Mouse (Mus musculus): ENCODE measurements around the gene Lgals3bp.

Gene Lgals3bp

GRCm38 (mm10) chr11:118401760-118402280, at the start of gene Lgals3bp:
TSS of gene Lgals3bp (minus strand) at chr11:118402092.
- peak; percentile 82 for DNase-seq

DNA sequence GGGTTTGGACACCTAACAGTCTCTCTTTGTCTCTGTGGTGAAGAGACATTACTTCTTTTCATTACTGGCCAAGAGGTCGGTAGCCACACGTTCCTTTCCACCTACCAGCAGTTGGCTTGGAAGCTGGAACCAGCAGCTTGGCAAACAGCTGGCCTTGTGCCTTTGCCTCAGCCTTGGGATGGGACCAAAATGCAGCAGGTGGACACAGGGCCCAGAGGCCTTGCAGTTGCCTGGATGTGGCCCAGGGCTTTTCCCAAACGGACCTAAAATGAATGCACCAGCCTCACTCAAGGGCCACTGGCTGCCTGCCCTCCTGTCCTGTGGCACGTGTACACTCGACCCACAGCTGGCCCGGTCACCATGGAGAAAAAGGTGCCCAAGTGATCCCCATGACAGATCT, 49.3 kb upstream of the Lgals3bp start:
- DNase-seq, result no peak

GRCm38 (mm10) chr11:118448385-118448784, 46.5 kb upstream of the Lgals3bp start:
- DNase-seq, result no peak

GRCm38 (mm10) chr11:118447346-118447745, 45.5 kb upstream of the Lgals3bp start:
- DNase-seq, result no peak

DNA sequence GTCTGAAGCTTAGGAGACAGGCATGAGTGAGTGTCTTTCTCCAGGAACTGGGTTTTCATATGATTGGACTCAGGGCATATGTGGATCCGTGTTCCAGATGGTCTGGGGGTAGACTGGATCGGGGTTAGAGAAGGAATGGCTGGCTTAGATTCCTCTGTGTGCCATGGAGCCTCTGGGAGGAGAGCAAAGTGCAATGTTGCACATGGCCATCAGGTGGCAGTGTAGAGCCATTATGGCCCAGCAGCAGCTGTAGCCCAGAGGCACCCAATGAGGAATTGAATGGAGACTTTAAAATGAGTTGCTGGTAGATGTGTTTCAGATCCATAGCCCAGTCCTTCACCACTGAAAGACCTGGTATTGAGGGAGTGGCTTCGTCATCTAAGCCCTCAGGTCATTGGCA, 44.0 kb upstream of the Lgals3bp start:
- DNase-seq, result peak; percentile 67

GRCm38 (mm10) chr11:118443201-118443970, 41.5 kb upstream of the Lgals3bp start:
- peak; percentile 59 for DNase-seq

DNA sequence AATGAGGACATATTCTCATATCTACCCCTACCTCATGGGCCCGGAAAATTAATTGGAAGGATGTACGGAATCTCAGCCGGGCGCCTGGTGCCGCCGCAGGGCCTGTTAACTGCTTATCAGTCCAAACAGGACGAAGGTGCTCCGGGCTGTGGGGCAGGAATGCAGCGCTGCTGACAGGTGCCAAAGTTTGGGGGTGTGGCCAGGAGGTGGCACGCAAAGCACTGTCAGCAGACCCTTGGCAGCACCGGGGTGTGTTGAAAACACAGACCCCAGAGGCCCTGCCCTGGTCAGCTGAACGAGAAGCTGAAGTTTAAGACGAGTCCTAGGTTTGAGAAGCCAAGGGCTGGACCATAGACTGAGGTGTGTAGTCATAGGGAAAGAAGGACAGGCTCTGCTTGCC, 40.8 kb upstream of the Lgals3bp start:
- no peak for DNase-seq

DNA sequence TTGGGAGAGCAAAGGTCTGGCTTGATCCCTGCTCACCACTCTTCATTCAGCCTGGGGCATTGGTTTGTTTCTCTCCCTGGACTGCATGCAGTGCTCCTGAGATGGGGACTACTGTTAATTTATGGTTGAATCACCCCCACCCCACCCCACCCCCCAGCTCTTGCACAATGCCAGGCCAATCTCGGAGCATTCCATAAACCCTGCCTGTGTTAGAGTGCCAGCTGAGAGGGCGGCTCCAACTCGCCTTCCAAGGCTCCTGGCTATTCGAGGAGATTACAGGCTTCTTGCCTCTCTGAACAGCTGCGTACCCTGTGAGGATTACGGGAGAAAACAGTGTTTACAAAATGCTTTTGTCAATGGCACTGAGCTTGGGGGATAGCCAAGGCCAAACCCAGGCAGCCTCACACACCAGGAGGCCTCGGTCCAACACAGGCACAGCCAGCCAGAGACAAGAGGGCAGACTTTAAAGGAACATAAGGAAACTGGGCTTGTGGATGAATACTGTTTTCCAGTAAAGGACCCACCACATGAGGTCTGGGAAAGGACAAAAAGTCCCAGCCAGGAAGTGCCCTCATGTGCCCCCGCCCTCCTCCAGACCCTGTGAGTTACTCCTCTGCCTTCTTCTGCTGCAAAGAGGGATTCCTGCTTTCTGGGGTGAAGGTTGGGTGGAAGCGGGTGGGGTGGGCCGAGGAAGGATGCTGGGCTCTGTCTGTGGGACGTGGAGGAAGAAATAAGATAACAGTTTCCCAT, 36.9 kb upstream of the Lgals3bp start:
- no peak for DNase-seq

GRCm38 (mm10) chr11:118436471-118436935, 34.6 kb upstream of the Lgals3bp start:
- peak; percentile 84 for DNase-seq

DNA sequence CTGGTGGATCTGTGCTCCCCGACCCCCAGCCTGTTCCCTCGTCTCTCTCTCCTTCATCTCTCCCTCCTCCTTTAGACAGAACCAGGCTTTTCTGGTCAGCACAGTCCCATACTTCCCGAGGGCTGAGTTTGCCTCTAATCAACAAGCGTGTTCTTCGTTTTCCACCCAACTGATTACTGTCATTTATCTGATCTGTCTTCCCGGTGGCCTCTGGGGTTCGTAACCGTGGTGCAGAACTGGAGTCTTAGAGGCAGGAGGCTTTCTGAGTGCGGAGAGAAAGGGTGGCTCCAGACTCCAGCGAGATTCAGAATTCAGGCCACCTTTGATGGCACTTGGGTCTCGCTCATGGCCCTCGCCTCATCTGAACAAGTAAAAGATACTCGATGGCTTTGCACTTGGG, 32.2 kb upstream of the Lgals3bp start:
- DNase-seq, result no peak

GRCm38 (mm10) chr11:118433398-118433868, 31.5 kb upstream of the Lgals3bp start:
- DNase-seq, result no peak

GRCm38 (mm10) chr11:118431100-118431948, 29.4 kb upstream of the Lgals3bp start:
- no peak for DNase-seq

- DNase-seq, result no peak
These were observed 28.5 kb upstream of the Lgals3bp start for GRCm38 (mm10) chr11:118430291-118430885.

DNA sequence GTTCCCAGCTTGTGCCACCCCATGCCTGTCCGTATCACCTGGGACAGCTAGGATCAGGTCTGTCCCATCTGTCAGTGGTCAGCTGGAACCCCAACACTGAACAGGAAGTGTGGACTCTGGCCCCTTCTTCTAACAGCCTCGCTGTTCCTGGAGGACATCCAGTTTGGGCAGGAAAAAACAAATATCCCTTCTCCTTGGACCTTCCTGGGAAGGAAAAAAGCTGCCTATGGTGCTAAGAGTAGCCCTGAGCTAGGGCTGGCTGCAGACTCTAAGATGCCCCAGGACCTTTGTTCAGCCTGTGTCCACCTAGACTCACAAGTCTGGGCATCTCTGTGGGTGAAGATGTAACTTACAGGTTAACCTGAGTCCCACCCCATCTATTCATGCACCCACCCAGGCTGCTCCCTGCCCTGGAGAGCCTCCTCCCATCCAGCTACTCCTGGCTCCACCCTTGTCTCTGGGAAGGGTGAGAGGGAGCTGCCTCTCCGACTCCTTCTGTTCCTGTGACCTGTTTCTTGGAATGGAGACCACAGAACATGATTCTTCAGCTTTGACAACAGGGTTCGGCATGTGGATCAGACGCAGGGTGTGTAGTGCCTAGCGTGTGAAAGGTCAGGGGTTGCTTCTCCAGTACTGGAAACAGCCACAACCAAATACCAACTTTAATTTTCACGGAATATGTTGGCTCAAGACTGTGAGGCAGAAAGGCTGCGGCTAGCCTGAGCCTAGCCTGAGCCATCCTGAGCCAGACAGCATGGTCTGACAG, 27.2 kb upstream of the Lgals3bp start:
- DNase-seq, result no peak

DNA sequence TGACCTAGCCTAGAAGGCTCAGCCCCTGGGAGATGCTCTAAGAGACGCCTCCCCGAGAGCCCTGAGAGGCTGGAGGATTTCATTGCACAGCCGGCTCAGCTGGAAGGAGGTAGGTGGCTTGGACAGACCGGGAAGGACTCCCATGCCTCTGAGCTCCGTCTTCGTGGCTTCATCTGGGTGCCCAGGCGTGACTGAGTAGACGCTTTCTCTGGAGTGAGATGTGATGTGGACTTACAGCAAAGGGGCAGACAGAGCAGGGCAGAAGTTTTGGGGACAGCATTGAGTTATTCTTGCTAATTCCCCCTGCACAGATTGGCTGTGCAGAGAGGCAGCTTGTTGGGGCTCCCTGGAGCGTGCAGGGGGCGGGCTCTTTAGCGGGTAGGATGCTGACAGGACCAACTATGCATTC, 26.6 kb upstream of the Lgals3bp start:
- no peak for DNase-seq

DNA sequence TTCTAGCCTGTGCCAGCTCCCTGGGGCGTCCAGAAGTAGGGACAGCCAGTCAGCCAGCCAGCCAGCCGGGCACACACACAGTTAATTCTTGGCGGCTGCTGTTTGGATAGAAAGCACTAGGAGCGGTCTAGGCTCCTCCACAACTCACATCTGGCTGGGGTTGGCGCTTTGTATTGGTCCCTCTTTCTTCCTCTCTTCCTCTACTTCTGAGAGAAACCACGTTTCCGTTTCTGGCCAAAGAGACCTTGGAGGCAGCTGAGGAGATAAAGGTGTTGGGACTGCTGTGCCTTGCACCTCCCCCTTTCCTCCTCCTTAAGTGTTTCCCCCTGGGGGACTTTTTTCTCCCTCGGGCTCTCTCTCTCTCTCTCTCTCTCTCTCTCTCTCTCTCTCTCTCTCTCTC, 26.1 kb upstream of the Lgals3bp start, which contains the start of gene C1qtnf1:
Gene C1qtnf1 (plus strand): TSS at position 218 of the 400 bp plus-strand sequence.
- no peak for DNase-seq

DNA sequence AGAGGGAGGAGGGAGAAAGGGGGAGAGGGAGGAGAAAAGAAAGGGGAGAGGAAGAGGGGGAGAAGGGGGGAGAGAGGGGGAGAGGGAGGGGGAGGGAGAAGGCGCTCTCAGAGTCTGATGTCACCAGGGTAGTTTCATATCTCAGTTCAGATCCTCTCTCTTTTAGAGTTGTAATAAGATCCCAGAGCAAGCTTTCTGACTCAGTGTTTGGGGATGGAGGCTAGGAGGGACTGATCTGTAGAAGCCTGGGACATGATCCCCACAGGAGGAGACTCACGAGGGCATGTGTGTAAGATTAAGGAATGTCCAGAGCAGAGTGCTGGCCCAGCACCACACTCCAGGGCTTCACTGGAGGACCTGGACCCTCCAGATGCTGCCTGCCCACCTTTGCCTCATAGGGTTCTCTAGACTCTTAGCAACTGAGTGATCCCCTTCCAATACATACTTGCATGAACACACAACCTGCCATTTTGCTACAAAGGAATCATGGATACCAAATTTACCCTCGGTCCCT, 25.4 kb upstream of the Lgals3bp start:
- no peak for DNase-seq

- no peak for DNase-seq
These were observed 24.9 kb upstream of the Lgals3bp start for GRCm38 (mm10) chr11:118426765-118427164.

DNA sequence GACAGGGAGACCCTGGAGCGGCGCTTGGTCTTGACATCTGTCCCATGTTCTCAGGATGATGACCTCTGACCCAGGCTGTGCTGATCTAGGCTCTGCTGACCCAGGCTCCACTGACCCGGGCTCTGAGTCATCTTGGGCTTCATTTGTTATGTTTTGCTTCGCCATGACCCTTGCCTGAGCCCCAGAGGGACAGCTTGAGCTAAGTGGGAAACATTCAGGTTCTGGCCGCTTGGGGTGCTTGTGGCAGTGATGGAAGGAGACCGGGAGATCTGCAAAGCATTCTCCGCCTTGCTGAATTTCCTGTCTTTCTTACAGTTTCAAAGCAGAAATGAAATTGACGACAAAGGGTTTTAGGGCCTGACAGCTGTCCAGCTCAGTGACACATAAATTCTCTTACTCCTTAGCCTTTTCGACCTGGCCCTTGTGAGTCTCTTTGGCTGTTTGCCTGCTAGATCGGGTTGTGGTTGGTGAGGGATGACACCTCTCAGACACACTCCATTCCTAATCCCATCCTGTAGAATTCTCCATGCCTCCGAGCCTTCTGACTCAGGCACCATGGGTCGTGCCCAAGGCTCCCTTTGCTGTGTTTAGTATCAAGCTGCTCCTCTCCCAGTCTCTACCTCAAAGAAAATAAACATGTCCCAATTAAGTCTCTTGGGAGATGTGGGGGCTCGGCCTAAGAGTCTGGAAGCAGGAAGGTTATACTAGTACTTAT, 22.9 kb upstream of the Lgals3bp start:
- no peak for DNase-seq

- DNase-seq, result peak; percentile 85
These were observed 21.5 kb upstream of the Lgals3bp start for GRCm38 (mm10) chr11:118423266-118423971.
